Mouse (Mus musculus): Measurements from ENCODE around the gene Lsmem1. TPM values are rescaled to one million over a fixed set of nuclear protein-coding genes. Genes with fewer than 3 reads are reported as not detected.

Gene Lsmem1
- total and polyA plus RNA-seq, 3 experiments: 0.44 TPM; not detected in 2

DNA sequence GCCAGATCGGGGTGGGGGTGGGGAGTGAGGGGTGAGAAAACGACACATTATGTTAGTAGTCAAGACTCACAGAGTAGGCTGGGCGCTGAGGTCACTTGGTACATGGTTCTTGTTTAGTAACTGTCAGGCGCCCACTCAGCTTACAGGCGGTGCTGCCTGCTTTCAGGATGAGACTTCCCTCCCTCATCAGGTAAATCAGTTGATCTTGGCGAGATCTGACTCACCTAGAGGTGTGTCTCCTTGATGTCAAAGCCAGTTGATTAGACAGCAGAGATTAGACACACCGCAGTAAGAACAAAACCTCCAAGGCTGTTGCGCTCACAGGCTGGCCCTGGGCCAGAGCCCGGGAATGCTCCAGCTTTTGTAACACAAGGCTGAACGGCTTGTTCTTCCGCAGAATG lies 44.5 kb upstream of the Lsmem1 start:
- ATAC-seq (ENCODE audit: extremely low read depth, insufficient number of reproducible peaks, low FRiP score, poor library complexity, severe bottlenecking): no peak
- H3K4me3 ChIP-seq (ENCODE audit: low read depth, low read length): no peak overlapping the region
- peaks cover 13% of the 10 kb centered on the region for H3K27me3 ChIP-seq (ENCODE audit: insufficient read depth, low read length)
- TF ChIP-seq CTCF (IDR thresholded peaks at IDR 0.05; ENCODE audit: low read depth, low read length) (no peak), GATA2 (IDR thresholded peaks at IDR 0.05; ENCODE audit: borderline replicate concordance, low read depth, low read length) (no peak), GATA1 (IDR thresholded peaks at IDR 0.05; ENCODE audit: borderline replicate concordance, low read length) (no peak), POLR2AphosphoS5 (IDR thresholded peaks at IDR 0.05; ENCODE audit: insufficient replicate concordance, low read depth, low read length) (no peak), TAL1 (conservative IDR thresholded peaks at IDR 0.05; ENCODE audit: low read depth, low read length) (no peak)
- no peaks in the 10 kb centered on the region for H3K9me3 ChIP-seq (replicated peaks)
- DNase-seq (ENCODE audit: low spot score): no peak
- peaks cover 28% of the 10 kb centered on the region for H3K4me1 ChIP-seq (ENCODE audit: insufficient read depth, low read depth, low read length)
- no peaks in the 10 kb centered on the region for H3K36me3 ChIP-seq (replicated peaks)

DNA sequence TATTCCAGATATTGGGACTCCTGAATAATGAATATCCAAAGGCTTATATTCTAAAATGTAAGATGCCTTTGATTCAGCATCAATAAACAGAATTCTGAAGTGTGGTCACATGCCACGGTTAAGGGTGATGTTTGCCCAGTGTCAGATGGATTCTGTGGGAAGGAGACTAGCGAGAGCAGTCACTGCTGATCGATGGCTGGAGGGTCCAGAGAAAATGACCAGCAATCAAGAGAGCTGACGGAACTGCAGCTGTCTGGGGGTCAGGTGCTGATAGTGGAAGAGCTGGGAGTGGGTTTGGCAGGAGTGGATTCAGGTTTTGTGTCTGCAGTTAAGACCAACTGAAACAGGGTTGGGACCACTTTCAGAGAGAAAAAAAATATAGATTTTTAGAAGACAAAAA lies 44.0 kb upstream of the Lsmem1 start:
- no peak for ATAC-seq (ENCODE audit: extremely low read depth, insufficient number of reproducible peaks, low FRiP score, poor library complexity, severe bottlenecking)
- no peak for DNase-seq (ENCODE audit: low spot score)
- H3K4me3 ChIP-seq (ENCODE audit: low read depth, low read length): no peak overlapping the region
- peaks cover 17% of the 10 kb centered on the region for H3K27me3 ChIP-seq (ENCODE audit: insufficient read depth, low read length)
- TF ChIP-seq CTCF (IDR thresholded peaks at IDR 0.05; ENCODE audit: low read depth, low read length) (no peak), GATA2 (IDR thresholded peaks at IDR 0.05; ENCODE audit: borderline replicate concordance, low read depth, low read length) (no peak), GATA1 (IDR thresholded peaks at IDR 0.05; ENCODE audit: borderline replicate concordance, low read length) (no peak), TAL1 (conservative IDR thresholded peaks at IDR 0.05; ENCODE audit: low read depth, low read length) (no peak), POLR2AphosphoS5 (IDR thresholded peaks at IDR 0.05; ENCODE audit: insufficient replicate concordance, low read depth, low read length) (no peak)
- no peaks in the 10 kb centered on the region for H3K9me3 ChIP-seq (replicated peaks)
- H3K4me1 ChIP-seq (ENCODE audit: insufficient read depth, low read depth, low read length): peaks cover 22% of the 10 kb centered on the region
- H3K36me3 ChIP-seq (replicated peaks): no peaks in the 10 kb centered on the region

- peaks cover 20% of the 10 kb centered on the region for H3K27me3 ChIP-seq (ENCODE audit: insufficient read depth, low read length)
- peaks cover 3% of the 10 kb centered on the region; the same call in 1 of the 2 replicates for H3K4me1 ChIP-seq (ENCODE audit: insufficient read depth, low read depth, low read length)
- no peak for ATAC-seq (ENCODE audit: extremely low read depth, insufficient number of reproducible peaks, low FRiP score, poor library complexity, severe bottlenecking)
- no peak for DNase-seq (ENCODE audit: low spot score)
- H3K36me3 ChIP-seq (replicated peaks): no peaks in the 10 kb centered on the region
- no peak overlapping the region for H3K4me3 ChIP-seq (ENCODE audit: low read depth, low read length)
- TF ChIP-seq POLR2AphosphoS5 (IDR thresholded peaks at IDR 0.05; ENCODE audit: insufficient replicate concordance, low read depth, low read length) (no peak), GATA1 (IDR thresholded peaks at IDR 0.05; ENCODE audit: borderline replicate concordance, low read length) (no peak), CTCF (IDR thresholded peaks at IDR 0.05; ENCODE audit: low read depth, low read length) (no peak), GATA2 (IDR thresholded peaks at IDR 0.05; ENCODE audit: borderline replicate concordance, low read depth, low read length) (no peak), TAL1 (conservative IDR thresholded peaks at IDR 0.05; ENCODE audit: low read depth, low read length) (no peak)
- no peaks in the 10 kb centered on the region for H3K9me3 ChIP-seq (replicated peaks)
Observed at GRCm38 (mm10) chr12:40239161-40239560, 39.9 kb upstream of the Lsmem1 start.

- Histone ChIP-seq H3K27me3 (ENCODE audit: insufficient read depth, low read length) (no peaks in the 10 kb centered on the region), H3K9me3 (replicated peaks) (no peaks in the 10 kb centered on the region), H3K4me3 (ENCODE audit: low read depth, low read length) (no peak overlapping the region), H3K36me3 (replicated peaks) (no peaks in the 10 kb centered on the region), H3K4me1 (ENCODE audit: insufficient read depth, low read depth, low read length) (no peaks in the 10 kb centered on the region)
- no peak for ATAC-seq (ENCODE audit: extremely low read depth, insufficient number of reproducible peaks, low FRiP score, poor library complexity, severe bottlenecking)
- DNase-seq (ENCODE audit: low spot score): no peak
- TF ChIP-seq GATA1 (IDR thresholded peaks at IDR 0.05; ENCODE audit: borderline replicate concordance, low read length): no peak
- TF ChIP-seq CTCF (IDR thresholded peaks at IDR 0.05; ENCODE audit: low read depth, low read length): no peak
- no peak for TF ChIP-seq GATA2 (IDR thresholded peaks at IDR 0.05; ENCODE audit: borderline replicate concordance, low read depth, low read length)
- no peak for TF ChIP-seq TAL1 (conservative IDR thresholded peaks at IDR 0.05; ENCODE audit: low read depth, low read length)
Observed at GRCm38 (mm10) chr12:40232231-40232630, 32.9 kb upstream of the Lsmem1 start.

GRCm38 (mm10) chr12:40231632-40232031 lies 32.3 kb upstream of the Lsmem1 start:
- no peak for TF ChIP-seq GATA2 (IDR thresholded peaks at IDR 0.05; ENCODE audit: borderline replicate concordance, low read depth, low read length)
- no peak for TF ChIP-seq POLR2AphosphoS5 (IDR thresholded peaks at IDR 0.05; ENCODE audit: insufficient replicate concordance, low read depth, low read length)
- TF ChIP-seq TAL1 (conservative IDR thresholded peaks at IDR 0.05; ENCODE audit: low read depth, low read length): no peak
- no peak for TF ChIP-seq GATA1 (IDR thresholded peaks at IDR 0.05; ENCODE audit: borderline replicate concordance, low read length)
- no peak for TF ChIP-seq CTCF (IDR thresholded peaks at IDR 0.05; ENCODE audit: low read depth, low read length)
- Histone ChIP-seq H3K4me3 (ENCODE audit: low read depth, low read length) (no peak overlapping the region), H3K4me1 (ENCODE audit: insufficient read depth, low read depth, low read length) (peaks cover 4% of the 10 kb centered on the region), H3K9me3 (replicated peaks) (no peaks in the 10 kb centered on the region), H3K27me3 (ENCODE audit: insufficient read depth, low read length) (no peaks in the 10 kb centered on the region), H3K36me3 (replicated peaks) (no peaks in the 10 kb centered on the region)
- DNase-seq (ENCODE audit: low spot score) (no peak), ATAC-seq (ENCODE audit: extremely low read depth, insufficient number of reproducible peaks, low FRiP score, poor library complexity, severe bottlenecking) (no peak)

- Histone ChIP-seq H3K4me3 (ENCODE audit: low read depth, low read length) (no peak overlapping the region), H3K4me1 (ENCODE audit: insufficient read depth, low read depth, low read length) (peaks cover 45% of the 10 kb centered on the region), H3K9me3 (replicated peaks) (no peaks in the 10 kb centered on the region), H3K36me3 (replicated peaks) (peaks cover 4% of the 10 kb centered on the region), H3K27me3 (ENCODE audit: insufficient read depth, low read length) (no peaks in the 10 kb centered on the region)
- no peak for TF ChIP-seq TAL1 (conservative IDR thresholded peaks at IDR 0.05; ENCODE audit: low read depth, low read length)
- TF ChIP-seq POLR2AphosphoS5 (IDR thresholded peaks at IDR 0.05; ENCODE audit: insufficient replicate concordance, low read depth, low read length): no peak
- no peak for ATAC-seq (ENCODE audit: extremely low read depth, insufficient number of reproducible peaks, low FRiP score, poor library complexity, severe bottlenecking)
- DNase-seq (ENCODE audit: low spot score): no peak
Observed at GRCm38 (mm10) chr12:40224171-40224880, 25.0 kb upstream of the Lsmem1 start.
